Mouse (Mus musculus) ovary, postnatal 10 days (tissue): Measurements from ENCODE around the gene Syngr1.

ENCODE experiments used
- DNase-seq: peaks from one replicate; pipeline ENCODE4 v3.0.0; 2022; ENCODE audit warnings: low spot score

Syngr1 gene

DNA sequence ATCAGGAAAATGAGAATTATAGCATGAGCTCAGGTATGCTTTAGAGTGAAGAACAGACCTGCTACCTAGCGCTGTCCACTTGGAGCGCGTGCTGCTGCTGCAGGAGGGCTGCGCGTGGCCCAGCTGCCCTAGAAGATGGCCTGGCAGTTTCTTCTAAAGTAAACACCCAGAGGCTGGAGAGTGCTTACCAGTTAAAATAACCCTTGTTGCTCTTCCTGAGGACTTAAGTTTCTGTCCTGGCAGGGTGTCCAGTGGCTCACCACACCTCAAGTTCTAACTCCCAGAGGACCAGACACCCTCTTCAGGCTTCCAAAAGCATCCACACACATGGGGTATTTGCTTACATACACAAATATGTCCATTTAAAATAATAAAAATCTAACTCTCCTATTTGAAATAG, 54.3 kb downstream of the Syngr1 start:
- DNase-seq, result no peak

DNA sequence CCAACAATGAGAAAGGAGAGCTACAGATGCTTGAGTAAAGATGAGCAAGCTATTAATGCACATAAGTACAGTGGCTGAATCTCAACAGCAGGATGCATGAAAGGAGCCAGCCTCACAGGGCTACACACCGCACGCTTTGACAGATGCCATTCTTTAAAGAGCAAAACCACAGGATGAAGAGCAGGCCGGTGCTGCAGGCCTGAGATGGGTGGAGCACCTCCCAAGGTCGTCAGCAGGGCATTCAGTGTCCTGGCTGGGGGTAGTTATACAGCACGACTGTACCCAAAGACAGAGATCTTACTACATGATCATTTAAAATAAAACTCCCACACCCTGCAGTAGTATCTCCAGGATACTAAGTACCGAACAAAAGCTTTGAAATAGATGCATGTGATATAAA, 55.0 kb downstream of the Syngr1 start:
- no peak for DNase-seq

DNA sequence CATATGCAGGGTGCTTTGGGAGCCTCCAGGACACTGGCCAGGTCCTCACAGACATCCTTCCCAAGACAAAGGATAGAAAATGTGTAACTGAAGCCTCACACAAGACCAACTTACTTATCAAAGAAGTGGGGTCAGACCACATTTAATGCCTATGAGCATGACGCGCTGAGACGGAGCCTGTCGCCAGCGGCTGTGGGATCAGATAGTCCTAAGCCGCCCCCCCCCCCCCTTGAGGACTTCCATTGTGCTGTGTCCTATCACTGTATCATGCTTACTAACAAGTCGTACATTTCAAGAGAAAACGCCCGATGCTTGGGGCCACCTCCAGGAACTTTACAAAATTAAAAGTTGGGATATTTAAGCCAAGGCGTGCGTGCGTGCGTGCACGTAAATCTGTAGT, 56.0 kb downstream of the Syngr1 start:
- DNase-seq, result no peak

- DNase-seq, result no peak
Observed at GRCm38 (mm10) chr15:80147511-80147910, 56.4 kb downstream of the Syngr1 start.

DNA sequence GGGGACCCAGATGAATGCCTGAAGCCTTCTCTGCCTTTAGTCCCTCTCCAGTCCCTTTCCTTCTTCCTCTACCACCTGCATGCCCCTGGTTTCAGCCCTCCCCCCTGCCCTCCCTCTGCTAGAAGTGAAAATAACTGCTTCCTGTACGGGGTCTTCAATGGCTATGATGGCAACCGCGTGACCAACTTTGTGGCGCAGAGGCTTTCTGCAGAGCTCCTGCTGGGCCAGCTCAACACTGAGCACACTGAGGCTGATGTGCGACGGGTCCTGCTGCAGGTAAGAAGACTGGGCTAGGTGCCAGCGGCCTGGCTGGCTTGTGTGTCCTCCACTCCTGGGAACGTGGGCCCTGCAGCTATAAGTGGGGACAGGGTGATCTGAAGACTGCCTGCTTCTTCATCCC, 57.4 kb downstream of the Syngr1 start:
- DNase-seq, result no peak

DNA sequence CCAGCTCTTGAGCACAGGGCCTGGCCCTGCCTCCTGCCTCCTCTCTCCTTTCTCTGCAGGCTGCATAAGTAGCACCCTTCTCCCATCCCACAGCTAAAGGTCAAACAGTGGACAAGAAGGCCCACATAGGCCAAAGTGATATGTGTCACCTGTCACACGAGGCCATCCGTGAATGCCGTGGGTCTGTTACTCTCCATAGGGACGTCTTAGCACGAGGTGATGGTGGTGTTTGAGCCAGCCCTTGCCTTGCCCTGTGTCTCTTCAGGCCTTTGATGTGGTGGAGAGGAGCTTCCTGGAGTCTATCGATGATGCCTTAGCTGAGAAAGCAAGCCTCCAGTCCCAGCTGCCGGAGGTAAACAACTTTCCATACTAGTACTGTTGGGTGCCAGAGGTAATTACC, 58.4 kb downstream of the Syngr1 start:
- no peak for DNase-seq

GRCm38 (mm10) chr15:80152663-80153062, 61.5 kb downstream of the Syngr1 start:
- no peak for DNase-seq

GRCm38 (mm10) chr15:80153757-80154156, 62.6 kb downstream of the Syngr1 start:
- DNase-seq, result no peak

GRCm38 (mm10) chr15:80155707-80156106, 64.6 kb downstream of the Syngr1 start:
- no peak for DNase-seq

GRCm38 (mm10) chr15:80157197-80157943, 66.2 kb downstream of the Syngr1 start:
- no peak for DNase-seq

- no peak for DNase-seq
Observed at GRCm38 (mm10) chr15:80158001-80158706, 67.0 kb downstream of the Syngr1 start.

- DNase-seq, result no peak
Observed at GRCm38 (mm10) chr15:80158707-80159090, 67.6 kb downstream of the Syngr1 start.

- DNase-seq, result no peak
Observed at GRCm38 (mm10) chr15:80159286-80159901, 68.3 kb downstream of the Syngr1 start.

DNA sequence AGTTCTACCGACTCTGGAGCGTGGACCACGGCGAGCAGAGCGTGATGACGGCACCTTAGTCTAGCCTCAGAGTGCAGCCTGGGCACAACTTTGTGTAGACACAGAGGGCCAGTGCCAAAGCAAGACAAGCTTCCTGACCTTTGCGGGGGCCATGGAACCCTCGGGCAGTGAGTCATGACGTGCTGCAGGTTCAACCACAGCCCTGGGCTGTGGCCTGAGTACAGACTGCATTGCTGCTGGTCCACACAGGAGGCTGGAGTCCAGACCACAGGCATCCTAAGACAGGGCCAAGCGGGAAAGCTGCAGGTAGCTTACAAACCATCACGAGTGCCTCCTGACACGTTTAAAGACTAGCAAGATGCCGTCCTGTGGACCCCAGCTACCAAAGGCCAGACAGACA, 69.1 kb downstream of the Syngr1 start:
- DNase-seq, result no peak

GRCm38 (mm10) chr15:80160726-80161125, 69.6 kb downstream of the Syngr1 start:
- DNase-seq, result no peak

- no peak for DNase-seq
Observed at GRCm38 (mm10) chr15:80161199-80161598, 70.1 kb downstream of the Syngr1 start.

GRCm38 (mm10) chr15:80162401-80162964, 71.3 kb downstream of the Syngr1 start:
- DNase-seq, result no peak

GRCm38 (mm10) chr15:80163274-80163673, 72.1 kb downstream of the Syngr1 start:
- DNase-seq, result no peak

DNA sequence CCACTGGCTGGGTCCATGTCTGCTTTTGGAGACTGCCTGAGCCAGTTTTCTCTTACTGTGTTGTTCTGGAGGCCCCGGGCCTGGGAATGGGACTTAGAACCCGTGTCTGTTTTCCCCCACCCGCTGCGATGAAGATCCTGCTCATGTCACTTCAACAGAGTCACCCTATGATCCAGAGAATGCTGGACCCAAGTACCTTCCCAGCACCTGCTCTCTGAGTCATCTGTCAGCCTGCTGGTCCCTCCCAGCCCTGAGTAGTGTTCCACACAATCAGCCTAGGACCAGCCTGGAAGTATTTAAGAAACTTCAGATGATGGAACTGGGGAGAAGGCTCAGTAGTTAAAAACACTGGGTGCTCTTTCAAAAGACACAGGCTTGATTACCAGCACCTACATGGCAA, 72.6 kb downstream of the Syngr1 start:
- no peak for DNase-seq

- DNase-seq, result no peak
Observed at GRCm38 (mm10) chr15:80165396-80165795, 74.3 kb downstream of the Syngr1 start.
